26 mouse cellular contexts compared by ENCODE assay signal in genomic region chr6:83888802-83889201, GRCm38 (mm10).
"Had no signal": no experiment of that assay in that cellular context is flagged by ENCODE, and none has a peak within 500 bp of the region (broad histone marks: within the 10 kb centered on the region; RNA-seq: fewer than 3 reads in every experiment).

No protein-coding gene starts in this region.

- H3K9ac ChIP-seq: kidney, embryonic 15.5 days; limb, embryonic 12.5 days; limb, embryonic 15.5 days; liver, embryonic 14.5 days; liver, postnatal 0 days; lung, embryonic 14.5 days; neural tube, embryonic 12.5 days; neural tube, embryonic 15.5 days had no signal

- H3K4me2 ChIP-seq: kidney, embryonic 15.5 days; limb, embryonic 12.5 days; limb, embryonic 15.5 days; liver, embryonic 11.5 days; lung, embryonic 14.5 days; neural tube, embryonic 12.5 days; neural tube, embryonic 15.5 days had no signal

- H3K27me3 ChIP-seq: kidney, embryonic 15.5 days; limb, embryonic 12.5 days; limb, embryonic 15.5 days; neural tube, embryonic 12.5 days; neural tube, embryonic 15.5 days had no signal

- H3K36me3 ChIP-seq: kidney, embryonic 15.5 days; limb, embryonic 12.5 days; limb, embryonic 15.5 days; midbrain, embryonic 10.5 days; neural tube, embryonic 12.5 days; neural tube, embryonic 15.5 days had no signal

- H3K27ac ChIP-seq: kidney, embryonic 15.5 days; left cerebral cortex, adult 2 months; limb, embryonic 12.5 days; limb, embryonic 15.5 days; liver, embryonic 14.5 days; midbrain, embryonic 10.5 days; neural tube, embryonic 12.5 days; neural tube, embryonic 15.5 days had no signal

- ATAC-seq: liver, postnatal 0 days; lung, postnatal 0 days had no signal

- H3K9me3 ChIP-seq: kidney, embryonic 15.5 days; limb, embryonic 12.5 days; limb, embryonic 15.5 days; megakaryocyte, embryonic 14.5 days; midbrain, embryonic 10.5 days; neural tube, embryonic 12.5 days; neural tube, embryonic 15.5 days had no signal

- H3K4me1 ChIP-seq: kidney, embryonic 15.5 days; limb, embryonic 12.5 days; limb, embryonic 15.5 days; neural tube, embryonic 12.5 days; neural tube, embryonic 15.5 days had no signal

- H3K4me3 ChIP-seq: kidney, embryonic 15.5 days; left cerebral cortex, adult 2 months; limb, embryonic 12.5 days; limb, embryonic 15.5 days; megakaryocyte, embryonic 14.5 days; midbrain, embryonic 10.5 days; neural tube, embryonic 12.5 days; neural tube, embryonic 15.5 days had no signal

- DNase-seq: kidney, postnatal 10 days; kidney, postnatal 36 days; layer of hippocampus, postnatal 36 days; left cerebral cortex, postnatal 4 days; liver, postnatal 0 days; lung, embryonic 14.5 days; lung, postnatal 36 days; midbrain, embryonic 14.5 days; right cerebral cortex, adult 18-20 months; right cerebral cortex, postnatal 14 days; right cerebral cortex, postnatal 4 days; spleen, adult 18-20 months; thymus, adult 18-20 months; thymus, postnatal 14 days; thymus, postnatal 4 days had no signal
